Mouse (Mus musculus) activated CD4-positive, CD25-positive, alpha-beta regulatory T cell, adult 4 months (primary cell): ENCODE data around the gene Sqor. TPM values are rescaled to one million over a fixed set of nuclear protein-coding genes. Genes with fewer than 3 reads are reported as not detected.

Source experiments
- ATAC-seq: one replicate; pipeline ENCODE4 v1.8.0; 2017
- polyA plus RNA-seq, 2 experiments: library from polyadenylated mRNA; unstranded; fragments of 100-300 nt; shearing (Covaris generic); gene quantifications; one replicate each; pipeline ENCODE4 v1.2.1; 2017

Gene Sqor
- polyA plus RNA-seq, 2 experiments from 2014 or later = 5.8 to 7.3 TPM

DNA sequence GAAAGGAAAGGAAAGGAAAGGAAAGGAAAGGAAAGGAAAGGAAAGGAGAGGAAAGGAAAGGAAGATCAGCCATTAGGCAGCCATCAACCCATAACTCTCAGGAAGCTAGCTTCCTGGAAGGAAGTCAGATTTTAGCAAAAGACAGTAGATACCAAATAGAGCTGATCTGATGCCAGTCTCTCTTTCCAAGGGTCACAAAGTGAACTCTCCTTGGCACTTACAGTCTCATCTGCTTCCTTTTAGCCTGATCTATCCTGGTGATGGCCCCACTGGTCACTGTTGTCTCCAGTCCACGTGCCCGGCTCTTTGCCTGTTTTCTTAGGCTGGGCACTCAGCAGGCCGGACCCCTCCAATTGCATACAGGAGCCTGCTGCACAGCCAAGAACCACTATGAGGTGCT is 19.7 kb downstream of the Sqor start:
- no peak for ATAC-seq

DNA sequence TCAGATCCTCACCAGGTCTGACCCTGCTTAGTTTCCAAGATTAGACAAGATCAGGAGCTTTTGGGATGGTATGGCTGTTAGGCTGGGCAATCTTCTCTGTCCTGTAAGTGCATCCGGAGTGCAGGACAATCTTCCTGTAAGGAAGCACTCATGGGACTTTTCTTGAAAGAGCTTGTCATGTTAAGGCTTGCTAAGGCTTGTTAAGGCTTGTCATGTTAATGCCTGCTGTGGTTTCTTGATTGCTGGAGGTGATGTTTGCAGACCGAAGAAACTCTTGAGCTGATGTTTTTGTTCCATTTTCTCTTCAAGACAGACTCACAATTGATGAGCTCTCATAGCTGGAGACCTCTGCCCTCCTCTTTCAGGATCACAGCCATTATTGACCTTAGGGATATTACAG is 21.1 kb downstream of the Sqor start:
- no peak for ATAC-seq

DNA sequence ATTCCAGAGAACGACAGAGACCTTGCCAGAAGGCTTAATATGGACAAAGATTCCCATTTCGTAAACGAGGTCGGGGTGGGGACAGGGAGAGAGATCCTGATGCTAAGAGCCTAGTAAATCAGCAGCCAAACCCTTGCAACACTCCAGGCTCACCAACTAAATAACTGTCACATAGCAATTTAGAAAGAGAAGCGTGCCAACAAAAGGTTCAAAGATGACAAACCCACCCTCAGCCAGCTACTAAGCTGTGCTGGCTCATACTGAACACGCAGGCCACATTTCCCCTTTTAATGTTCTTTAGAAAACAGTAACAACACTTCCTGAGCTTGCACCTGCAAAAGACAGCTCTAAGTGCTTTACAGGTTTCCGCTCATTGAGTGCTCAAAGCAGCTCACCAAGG is 24.3 kb downstream of the Sqor start:
- no peak for ATAC-seq

DNA sequence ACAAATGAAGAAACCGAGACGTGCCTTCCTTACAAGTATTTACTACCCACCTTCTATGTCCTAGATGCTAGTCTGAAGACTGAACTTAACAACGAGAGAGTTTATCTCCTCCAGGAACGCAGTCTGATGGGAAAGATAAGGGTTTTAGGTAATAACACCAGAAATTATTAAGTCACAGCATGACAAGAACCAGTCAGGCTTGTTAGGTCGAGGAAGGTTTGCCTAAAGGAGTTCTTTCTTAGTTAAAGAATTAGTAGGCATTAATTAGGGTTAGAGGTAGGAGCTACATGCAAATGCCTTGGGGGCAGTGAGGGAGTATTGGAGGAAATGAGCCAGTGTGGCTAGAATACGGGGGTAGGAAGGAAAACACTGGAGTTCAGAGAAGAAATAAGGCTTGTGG is 24.7 kb downstream of the Sqor start:
- ATAC-seq = no peak

DNA sequence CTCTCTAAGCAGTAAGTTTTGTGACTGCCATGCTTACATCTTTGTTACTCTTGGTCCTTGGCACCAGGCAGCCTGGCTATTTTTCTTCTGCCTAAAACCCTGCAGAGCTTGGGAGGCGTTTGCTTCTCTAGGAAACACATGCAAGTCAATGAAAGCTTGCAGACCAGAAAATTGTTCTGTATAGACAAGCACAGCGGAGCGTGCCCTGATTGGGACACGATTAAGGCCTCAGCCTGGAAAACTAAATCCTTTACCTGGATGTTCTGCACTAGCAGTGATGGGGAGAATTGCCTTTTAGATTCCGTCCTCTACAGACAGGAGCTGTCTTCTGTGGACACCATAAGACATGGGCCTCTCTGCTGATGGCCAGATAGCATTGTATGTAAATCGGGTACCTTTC is 39.4 kb downstream of the Sqor start:
- no peak for ATAC-seq

DNA sequence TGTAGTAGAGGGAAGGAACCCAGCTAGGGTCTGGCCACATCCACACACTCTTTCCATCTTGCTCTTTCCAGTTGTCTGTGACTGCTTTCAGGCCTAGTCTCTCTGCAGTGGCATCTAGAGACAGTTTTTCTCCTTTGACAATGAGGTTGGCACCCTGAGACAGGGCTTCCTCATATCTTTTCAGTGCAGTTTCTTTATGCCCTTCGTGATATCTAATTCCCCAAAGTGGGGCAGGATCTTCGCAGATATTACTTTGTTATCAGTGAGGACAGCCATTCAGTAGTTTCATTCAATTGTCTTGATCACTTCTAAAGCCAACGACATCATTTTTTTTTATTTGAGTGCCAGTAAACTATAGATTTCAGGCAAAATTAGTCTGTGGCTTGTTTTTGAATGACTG is 41.0 kb downstream of the Sqor start:
- ATAC-seq = no peak

DNA sequence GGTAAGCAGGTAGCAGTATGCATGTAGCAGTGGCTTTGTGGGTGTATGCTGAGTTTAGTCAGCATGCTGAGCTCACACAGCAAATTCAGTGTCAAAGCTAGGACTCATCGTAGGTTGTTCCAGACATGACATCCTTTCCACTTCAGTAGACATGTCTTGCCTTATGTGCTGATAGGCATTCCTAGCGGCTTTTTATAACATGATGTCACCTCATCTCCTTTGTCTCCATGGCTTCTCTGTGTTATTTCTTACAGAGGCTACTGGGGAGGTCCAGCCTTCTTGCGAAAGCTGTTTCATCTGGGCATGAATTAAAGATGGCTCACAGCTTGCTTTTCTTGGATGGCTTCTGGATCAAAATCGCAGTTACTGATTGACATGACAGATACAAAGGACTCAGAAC is 44.0 kb downstream of the Sqor start:
- no peak for ATAC-seq

DNA sequence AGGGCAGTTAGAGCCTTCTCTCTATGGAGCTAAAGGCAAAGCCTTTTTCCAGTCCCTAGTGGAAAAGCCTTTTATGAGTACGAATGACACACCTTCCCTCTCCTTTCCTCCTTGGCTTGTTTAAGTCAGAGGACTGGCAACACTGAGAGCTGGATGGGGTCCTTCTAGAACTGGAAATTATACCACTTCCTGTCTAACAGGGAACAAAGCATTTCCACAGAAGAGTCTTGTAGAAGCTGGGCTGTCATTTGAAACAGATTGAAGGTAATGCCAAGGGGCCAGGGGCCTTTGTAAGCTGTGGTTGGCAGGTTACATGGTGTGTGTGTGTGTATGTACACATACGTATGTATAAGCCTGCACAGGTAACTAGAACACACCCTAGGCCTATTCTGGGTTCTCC is 51.9 kb downstream of the Sqor start:
- no peak for ATAC-seq

DNA sequence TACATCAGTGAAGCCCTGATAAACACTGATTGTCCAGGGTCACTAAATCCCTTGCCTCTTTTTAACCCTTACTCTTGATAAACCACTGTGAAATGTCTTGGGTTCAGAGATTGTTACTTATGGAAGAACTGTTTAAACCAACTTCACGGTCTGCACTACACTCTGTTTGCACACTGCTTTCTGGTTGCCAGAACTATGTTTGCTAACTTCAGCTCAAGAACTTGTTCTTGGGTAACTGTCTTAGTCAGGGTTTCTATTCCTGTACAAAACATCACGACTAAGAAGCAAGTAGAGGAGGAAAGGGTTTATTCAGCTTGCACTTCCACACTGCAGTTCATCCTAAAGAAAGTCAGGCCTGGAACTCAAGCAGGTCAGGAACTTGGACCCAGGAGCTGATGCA is 56.2 kb downstream of the Sqor start:
- no peak for ATAC-seq

DNA sequence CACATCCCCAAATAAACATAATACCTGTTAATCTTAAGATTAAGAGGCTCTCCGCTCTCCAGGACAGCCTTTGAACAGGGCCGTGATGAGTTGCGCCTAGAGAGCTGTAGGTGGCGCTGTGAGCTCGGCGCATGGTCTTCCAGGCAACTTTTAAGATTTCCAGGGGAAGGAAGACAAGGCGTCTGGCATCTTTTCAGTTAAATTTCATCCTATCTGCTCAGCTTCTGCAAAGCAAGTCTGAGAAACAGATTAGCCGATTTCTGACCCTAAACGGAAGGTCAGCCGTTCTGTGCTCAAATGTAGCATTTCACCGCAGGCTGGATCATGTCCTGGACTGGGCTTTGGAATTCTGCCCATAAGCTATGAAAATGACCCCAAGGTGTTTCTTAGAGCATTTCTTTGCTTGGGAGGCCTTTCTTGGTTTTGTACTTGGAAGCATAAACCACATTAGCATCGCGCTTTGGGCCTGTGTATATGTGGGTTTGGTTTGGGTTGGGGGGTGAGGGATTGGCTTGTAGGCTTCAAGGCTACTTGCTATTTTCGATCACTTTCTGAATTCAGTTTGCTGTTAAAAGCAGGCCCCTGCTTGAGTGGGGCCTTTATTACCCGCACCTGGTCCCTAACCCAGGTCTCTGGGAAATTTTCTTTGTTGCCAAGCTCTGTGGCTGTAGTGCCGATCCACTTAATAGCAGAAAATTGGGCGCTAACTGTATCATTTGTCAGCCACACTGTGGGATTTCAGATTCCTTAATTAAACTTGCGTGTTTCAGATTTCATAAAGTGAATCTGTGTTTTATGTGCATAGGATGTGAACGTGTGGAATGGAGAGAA is 60.6 kb downstream of the Sqor start:
- ATAC-seq = no peak

DNA sequence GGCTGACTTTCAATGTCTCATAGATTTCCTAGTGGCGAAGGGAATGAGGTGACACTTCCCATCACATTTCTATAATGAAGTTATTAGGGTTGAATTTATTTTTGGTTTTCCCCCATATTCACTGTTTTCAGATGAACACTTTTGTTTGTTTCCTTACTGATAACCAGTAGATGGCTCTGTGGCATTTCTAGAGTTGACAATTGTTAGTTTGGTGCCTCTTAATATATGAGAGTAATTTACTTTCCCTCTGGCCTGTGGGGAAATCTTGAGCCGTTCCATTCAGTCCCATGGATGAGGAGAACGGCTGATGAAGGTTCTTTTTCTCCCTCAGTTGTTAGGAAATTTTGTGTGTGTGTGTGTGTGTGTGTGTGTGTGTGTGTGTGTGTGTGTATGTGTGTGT is 61.3 kb downstream of the Sqor start:
- ATAC-seq = no peak

DNA sequence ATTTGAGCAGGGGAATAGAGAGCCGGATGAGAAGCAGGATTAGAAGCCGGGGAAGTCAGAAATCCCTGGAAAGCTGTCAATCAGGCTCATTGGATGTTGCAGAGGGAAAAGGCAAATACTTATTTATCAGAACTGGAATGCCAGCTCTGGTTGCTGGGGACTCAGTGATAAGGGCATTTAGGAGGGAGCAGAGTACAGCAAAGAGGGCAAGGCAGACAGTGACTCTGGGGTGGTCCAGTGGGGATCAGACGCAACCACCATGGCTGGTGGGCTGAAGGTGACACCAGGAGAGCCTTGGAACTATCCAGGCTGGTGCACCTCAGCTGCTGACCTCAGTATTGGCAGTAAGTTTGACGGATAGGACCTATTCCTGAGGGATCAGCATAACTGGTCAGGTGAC is 89.6 kb downstream of the Sqor start:
- no peak for ATAC-seq

DNA sequence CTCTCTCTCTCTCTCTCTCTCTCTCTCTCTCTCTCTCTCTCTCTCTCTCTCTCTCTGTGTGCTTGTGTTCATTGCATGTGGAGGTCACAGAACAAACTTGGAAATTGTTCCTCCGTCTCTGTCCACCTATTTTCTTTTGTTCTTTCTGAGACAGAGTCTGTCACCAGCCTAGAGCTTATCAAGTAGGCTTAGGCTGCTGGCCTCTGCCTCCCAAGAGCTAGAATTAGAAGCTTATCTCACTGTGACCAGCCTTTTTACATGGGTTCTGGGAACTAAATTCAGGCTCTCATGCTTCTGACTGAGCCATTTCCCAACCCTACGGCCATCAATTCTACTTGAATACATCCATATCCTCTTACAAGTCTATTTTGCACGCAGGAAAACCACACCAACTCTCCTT is 90.3 kb downstream of the Sqor start:
- no peak for ATAC-seq

Other genes starting within 250 kb of the Sqor start
- under 1 TPM; 0.28 to 0.57 TPM for gene Gatm, start 153.9 kb upstream of the Sqor start, polyA plus RNA-seq
- gene AA467197, start 128.3 kb upstream of the Sqor start, polyA plus RNA-seq = under 1 TPM in 1 of 2 experiments, not detected in 1; 0.73 TPM
- under 1 TPM; 0.51 to 0.79 TPM for gene Slc30a4, start 62.6 kb upstream of the Sqor start, polyA plus RNA-seq
- 10 to 100 TPM; 36.7 to 48.1 TPM for gene Bloc1s6, start 26.7 kb upstream of the Sqor start, polyA plus RNA-seq